Mouse (Mus musculus): ENCODE results near the gene Tmem132c.

Tmem132c gene

DNA sequence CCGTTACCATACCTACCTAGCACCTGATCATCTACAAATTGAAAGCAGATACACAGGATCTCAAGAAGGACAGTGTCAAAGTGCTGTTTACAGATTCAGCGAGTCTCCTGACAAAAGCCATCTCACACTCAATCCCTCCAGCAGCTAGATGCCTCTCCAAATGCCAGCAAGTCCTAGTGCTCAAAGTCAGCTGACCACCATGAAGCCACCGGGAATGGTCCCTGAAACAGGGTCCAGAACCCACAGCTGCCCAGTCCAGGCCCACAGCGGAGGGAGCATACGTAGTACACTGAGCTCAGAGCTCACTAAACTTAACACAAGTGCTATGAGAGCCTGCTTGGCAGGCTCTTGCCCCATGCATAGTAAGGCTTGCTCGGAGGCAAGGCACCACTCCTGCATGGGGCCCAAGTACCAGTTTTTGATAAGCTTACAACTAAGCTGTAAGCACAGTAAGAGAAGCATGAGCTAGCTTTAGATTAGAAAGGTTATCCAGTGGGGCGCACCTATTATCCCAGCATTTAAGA lies 367.6 kb downstream of the Tmem132c start:
- DNase-seq (ENCODE audit: low spot score) = no peak

- DNase-seq (ENCODE audit: low spot score) = no peak
Measured at GRCm38 (mm10) chr5:127610787-127611509, 369.3 kb downstream of the Tmem132c start.

- no peak for DNase-seq (ENCODE audit: low spot score)
Measured at GRCm38 (mm10) chr5:127611881-127612280, 370.3 kb downstream of the Tmem132c start.

DNA sequence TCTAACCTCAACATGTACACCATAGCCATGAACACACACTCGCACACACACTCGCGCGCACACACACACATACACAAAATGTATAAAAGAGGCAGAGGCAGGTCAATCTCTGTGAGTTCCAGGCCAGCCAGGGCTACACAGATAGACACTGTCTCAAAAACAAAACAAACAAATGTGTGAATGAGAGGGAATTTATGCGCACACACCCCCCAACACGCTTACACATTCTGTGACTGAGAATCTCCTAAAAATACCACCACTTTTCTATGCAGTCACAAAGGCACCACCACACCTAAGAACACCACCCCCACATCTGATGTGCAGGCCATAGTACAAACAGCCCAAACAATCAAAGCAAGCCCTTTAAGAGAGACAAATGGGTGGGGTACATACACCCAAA lies 370.8 kb downstream of the Tmem132c start:
- no peak for DNase-seq (ENCODE audit: low spot score)
